Mouse (Mus musculus): ENCODE measurements around the gene Mycbpap. TPM values are rescaled to one million over a fixed set of nuclear protein-coding genes. Genes with fewer than 3 reads are reported as not detected.

Mycbpap gene
- total and polyA plus RNA-seq, 2 experiments from 2014 or later: 2.0 to 3.2 TPM

GRCm38 (mm10) chr11:94513452-94513851 is 8.1 kb downstream of the Mycbpap start:
- no peak for TF ChIP-seq CTCF (IDR thresholded peaks at IDR 0.05)
- Histone ChIP-seq H3K36me3 (ENCODE audit: insufficient read depth, low read length) (no peaks in the 10 kb centered on the region; the same call in 1 of the 2 replicates), H3K4me1 (ENCODE audit: insufficient read depth, low read length) (no peaks in the 10 kb centered on the region), H3K27ac (ENCODE audit: low read depth, low read length) (no peak overlapping the region), H3K4me3 (ENCODE audit: low read depth, low read length) (no peak overlapping the region), H3K27me3 (ENCODE audit: insufficient read depth, low read length) (no peaks in the 10 kb centered on the region), H3K9me3 (ENCODE audit: low read length) (no peaks in the 10 kb centered on the region), H3K9ac (replicated peaks; ENCODE audit: low read length, poor library complexity, severe bottlenecking) (no peak overlapping the region), H3K4me2 (ENCODE audit: low read depth, low read length, poor library complexity, severe bottlenecking) (no peak overlapping the region)
- no peak for DNase-seq (ENCODE audit: low spot score)
- WGBS: 65% methylated on average over 9 of the region's 9 CpGs
- ATAC-seq (ENCODE audit: low FRiP score): no peak

- TF ChIP-seq CTCF (IDR thresholded peaks at IDR 0.05): no peak
- no peak overlapping the region for H3K9ac ChIP-seq (replicated peaks; ENCODE audit: low read length, poor library complexity, severe bottlenecking)
- WGBS: 95% methylated on average over 10 of the region's 10 CpGs
- no peaks in the 10 kb centered on the region for H3K27me3 ChIP-seq (ENCODE audit: insufficient read depth, low read length)
- no peaks in the 10 kb centered on the region for H3K4me1 ChIP-seq (ENCODE audit: insufficient read depth, low read length)
- H3K4me2 ChIP-seq (ENCODE audit: low read depth, low read length, poor library complexity, severe bottlenecking): no peak overlapping the region
- DNase-seq (ENCODE audit: low spot score) (no peak), ATAC-seq (ENCODE audit: low FRiP score) (no peak)
- H3K36me3 ChIP-seq (ENCODE audit: insufficient read depth, low read length): no peaks in the 10 kb centered on the region; the same call in 1 of the 2 replicates
- H3K27ac ChIP-seq (ENCODE audit: low read depth, low read length): no peak overlapping the region
- no peaks in the 10 kb centered on the region for H3K9me3 ChIP-seq (ENCODE audit: low read length)
- H3K4me3 ChIP-seq (ENCODE audit: low read depth, low read length): no peak overlapping the region
Observed at GRCm38 (mm10) chr11:94508976-94509375, 12.6 kb downstream of the Mycbpap start.

GRCm38 (mm10) chr11:94501482-94501881 is 20.1 kb downstream of the Mycbpap start:
- Histone ChIP-seq H3K27ac (ENCODE audit: low read depth, low read length) (no peak overlapping the region), H3K9ac (replicated peaks; ENCODE audit: low read length, poor library complexity, severe bottlenecking) (no peak overlapping the region), H3K27me3 (ENCODE audit: insufficient read depth, low read length) (peaks cover 4% of the 10 kb centered on the region; the same call in 1 of the 2 replicates), H3K4me1 (ENCODE audit: insufficient read depth, low read length) (peaks cover 14% of the 10 kb centered on the region), H3K4me3 (ENCODE audit: low read depth, low read length) (no peak overlapping the region), H3K4me2 (ENCODE audit: low read depth, low read length, poor library complexity, severe bottlenecking) (no peak overlapping the region), H3K9me3 (ENCODE audit: low read length) (no peaks in the 10 kb centered on the region), H3K36me3 (ENCODE audit: insufficient read depth, low read length) (no peaks in the 10 kb centered on the region)
- WGBS: 91% methylated on average over 8 of the region's 8 CpGs
- no peak for DNase-seq (ENCODE audit: low spot score)
- no peak for TF ChIP-seq CTCF (IDR thresholded peaks at IDR 0.05)
- no peak for ATAC-seq (ENCODE audit: low FRiP score)

- H3K27ac ChIP-seq (ENCODE audit: low read depth, low read length): no peak overlapping the region
- no peaks in the 10 kb centered on the region for H3K36me3 ChIP-seq (ENCODE audit: insufficient read depth, low read length)
- H3K9ac ChIP-seq (replicated peaks; ENCODE audit: low read length, poor library complexity, severe bottlenecking): no peak overlapping the region
- peaks cover 4% of the 10 kb centered on the region; the same call in 1 of the 2 replicates for H3K27me3 ChIP-seq (ENCODE audit: insufficient read depth, low read length)
- no peak overlapping the region for H3K4me2 ChIP-seq (ENCODE audit: low read depth, low read length, poor library complexity, severe bottlenecking)
- no peaks in the 10 kb centered on the region for H3K9me3 ChIP-seq (ENCODE audit: low read length)
- no peak overlapping the region for H3K4me3 ChIP-seq (ENCODE audit: low read depth, low read length)
- no peak for TF ChIP-seq CTCF (IDR thresholded peaks at IDR 0.05)
- 32% methylated on average over 8 of the region's 8 CpGs for WGBS
- H3K4me1 ChIP-seq (ENCODE audit: insufficient read depth, low read length): peaks cover 14% of the 10 kb centered on the region
- DNase-seq (ENCODE audit: low spot score) (no peak), ATAC-seq (ENCODE audit: low FRiP score) (no peak)
Observed at GRCm38 (mm10) chr11:94500362-94500761, 21.2 kb downstream of the Mycbpap start.

- H3K27ac ChIP-seq (ENCODE audit: low read depth, low read length): no peak within 1 kb of the TSS
- peak within 1 kb of the TSS; percentile 52 for H3K9ac ChIP-seq (replicated peaks; ENCODE audit: low read length, poor library complexity, severe bottlenecking)
- no peak for TF ChIP-seq CTCF (IDR thresholded peaks at IDR 0.05)
- peak within 1 kb of the TSS; percentile 27 for H3K4me3 ChIP-seq (ENCODE audit: low read depth, low read length)
- peak; percentile 9 for DNase-seq (ENCODE audit: low spot score)
- H3K9me3 ChIP-seq (ENCODE audit: low read length): no peaks in the 10 kb centered on the region
- H3K36me3 ChIP-seq (ENCODE audit: insufficient read depth, low read length): no peaks in the 10 kb centered on the region
- H3K4me1 ChIP-seq (ENCODE audit: insufficient read depth, low read length): peaks cover 14% of the 10 kb centered on the region
- ATAC-seq (ENCODE audit: low FRiP score): peak; percentile 41; the same call in 1 of the 2 replicates
- H3K4me2 ChIP-seq (ENCODE audit: low read depth, low read length, poor library complexity, severe bottlenecking): peak within 1 kb of the TSS; percentile 54
- WGBS: 1% methylated on average over 24 of the region's 26 CpGs
- peaks cover 4% of the 10 kb centered on the region; the same call in 1 of the 2 replicates for H3K27me3 ChIP-seq (ENCODE audit: insufficient read depth, low read length)
Observed at GRCm38 (mm10) chr11:94499661-94500152, 21.8 kb downstream of the Mycbpap start, which contains the start of gene Epn3. TSS of gene Epn3 (minus strand) at chr11:94499974.

- ATAC-seq (ENCODE audit: low FRiP score): 0 out of 2 replicates have a peak, but pooled peaks have one; percentile 13
- H3K9ac ChIP-seq (replicated peaks; ENCODE audit: low read length, poor library complexity, severe bottlenecking): no peak overlapping the region
- H3K27me3 ChIP-seq (ENCODE audit: insufficient read depth, low read length): peaks cover 4% of the 10 kb centered on the region; the same call in 1 of the 2 replicates
- WGBS: 12% methylated on average over 2 of the region's 2 CpGs
- peak overlapping the region; percentile 54 for H3K4me2 ChIP-seq (ENCODE audit: low read depth, low read length, poor library complexity, severe bottlenecking)
- no peaks in the 10 kb centered on the region for H3K9me3 ChIP-seq (ENCODE audit: low read length)
- DNase-seq (ENCODE audit: low spot score): peak; percentile 56
- H3K4me1 ChIP-seq (ENCODE audit: insufficient read depth, low read length): peaks cover 14% of the 10 kb centered on the region
- no peak overlapping the region; the same call in 1 of the 2 replicates for H3K4me3 ChIP-seq (ENCODE audit: low read depth, low read length)
- H3K27ac ChIP-seq (ENCODE audit: low read depth, low read length): no peak overlapping the region
- no peaks in the 10 kb centered on the region for H3K36me3 ChIP-seq (ENCODE audit: insufficient read depth, low read length)
- TF ChIP-seq CTCF (IDR thresholded peaks at IDR 0.05): no peak
Observed at GRCm38 (mm10) chr11:94499035-94499434, 22.5 kb downstream of the Mycbpap start.
